19 mouse cellular contexts compared by ENCODE assay signal in the genomic region with DNA sequence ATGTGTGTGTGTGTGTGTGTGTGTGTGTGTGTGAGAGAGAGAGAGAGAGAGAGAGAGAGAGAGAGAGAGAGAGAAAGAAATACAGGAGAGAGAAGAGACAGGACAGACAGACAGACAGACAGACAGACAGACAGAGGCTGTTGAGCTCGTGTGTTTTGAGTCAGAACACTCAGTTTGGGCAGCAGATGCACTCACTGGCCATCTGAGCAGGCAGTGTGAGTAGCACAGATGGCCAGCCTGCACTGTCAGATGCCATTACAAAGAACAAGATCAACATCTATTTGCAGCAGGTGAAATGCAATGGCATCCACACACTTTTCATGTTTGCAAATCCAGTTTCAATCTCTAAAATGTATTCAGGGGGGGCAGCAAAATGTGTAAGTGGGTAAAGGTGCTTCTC.
DNase-seq lines count a peak whose midpoint lies in the region; ATAC-seq and TF ChIP-seq lines count a peak whose summit lies in the region.
"Had no signal": no experiment of that assay in that cellular context is flagged by ENCODE, and none has a peak within 500 bp of the region (broad histone marks: within the 10 kb centered on the region; RNA-seq: fewer than 3 reads in every experiment).

No protein-coding gene starts in this region.

- no peaks in the 10 kb centered on the region for H3K27me3 ChIP-seq in hindbrain, postnatal 0 days (ENCODE audit: insufficient read depth, low read length)
- H3K27me3 ChIP-seq in hindbrain, embryonic 14.5 days (ENCODE audit: control insufficient read depth, insufficient read depth, low read length), result no peaks in the 10 kb centered on the region
- H3K27me3 ChIP-seq: forebrain, embryonic 13.5 days; heart, embryonic 13.5 days had no signal

- no peak overlapping the region for H3K4me2 ChIP-seq in hindbrain, postnatal 0 days (ENCODE audit: low read depth, low read length)
- H3K4me2 ChIP-seq in hindbrain, embryonic 14.5 days (replicated peaks), result no peak overlapping the region
- H3K4me2 ChIP-seq: forebrain, embryonic 13.5 days; heart, embryonic 13.5 days had no signal

- H3K4me3 ChIP-seq in hindbrain, postnatal 0 days (ENCODE audit: low read length), result no peak overlapping the region
- no peak overlapping the region for H3K4me3 ChIP-seq in hindbrain, embryonic 14.5 days (replicated peaks; ENCODE audit: low read length)
- H3K4me3 ChIP-seq: embryonic facial prominence, embryonic 10.5 days; forebrain, embryonic 13.5 days; heart, embryonic 13.5 days had no signal

- no peaks in the 10 kb centered on the region for H3K4me1 ChIP-seq in hindbrain, postnatal 0 days (ENCODE audit: insufficient read depth, low read length)
- H3K4me1 ChIP-seq in hindbrain, embryonic 14.5 days (replicated peaks; ENCODE audit: control insufficient read depth, insufficient read depth, low read length), result 0 out of 2 replicates have a peak, but pooled peaks cover 5% of the 10 kb centered on the region
- H3K4me1 ChIP-seq: embryonic facial prominence, embryonic 10.5 days; heart, embryonic 13.5 days had no signal

- no peaks in the 10 kb centered on the region for H3K36me3 ChIP-seq in hindbrain, postnatal 0 days (ENCODE audit: insufficient read depth, low read length)
- no peaks in the 10 kb centered on the region for H3K36me3 ChIP-seq in hindbrain, embryonic 14.5 days (replicated peaks; ENCODE audit: control insufficient read depth, insufficient read depth)
- H3K36me3 ChIP-seq: embryonic facial prominence, embryonic 10.5 days; G1E; heart, embryonic 13.5 days had no signal

- 21% methylated on average over 1 of the region's 1 CpGs for WGBS in hindbrain, postnatal 0 days
- WGBS in hindbrain, embryonic 14.5 days, result 47% methylated on average over 1 of the region's 1 CpGs

- no peak for TF ChIP-seq CTCF in hindbrain, postnatal 0 days (IDR thresholded peaks at IDR 0.05; ENCODE audit: low read depth)

- no peak for ATAC-seq in hindbrain, postnatal 0 days
- ATAC-seq in hindbrain, embryonic 14.5 days (ENCODE audit: low FRiP score), result no peak
- ATAC-seq: CD4-positive, CD25-positive, alpha-beta regulatory T cell, adult 4 months; forebrain, embryonic 13.5 days; forebrain, postnatal 0 days; hindbrain, embryonic 16.5 days had no signal

- peak; percentile 6 for DNase-seq in cerebellum, adult 9-11 months
- DNase-seq in cerebellum, adult 9-10 months, result no peak
- DNase-seq in hindbrain, postnatal 0 days (ENCODE audit: low spot score), result peak; percentile 27
- DNase-seq in hindbrain, embryonic 14.5 days (ENCODE audit: low spot score), result no peak
- DNase-seq in left cerebral cortex, postnatal 4 days, result peak; percentile 26
- DNase-seq in left cerebral cortex, adult 8-10 months (ENCODE audit: low spot score in 2 of 2), result no peak
- no peak for DNase-seq in ovary, adult 18-20 months (ENCODE audit: low spot score)
- DNase-seq: adrenal gland, adult 8-10 months; adrenal gland, postnatal 36 days; B cell, adult 2 months; forebrain, postnatal 0 days; gastrocnemius, postnatal 14 days; heart, postnatal 36 days had no signal

- no peak overlapping the region for H3K9ac ChIP-seq in hindbrain, postnatal 0 days (replicated peaks; ENCODE audit: low read length)
- H3K9ac ChIP-seq in hindbrain, embryonic 14.5 days, result no peak overlapping the region
- H3K9ac ChIP-seq: forebrain, embryonic 13.5 days; forebrain, postnatal 0 days; heart, embryonic 13.5 days had no signal

- intact Hi-C loops in left cerebral cortex, postnatal 4 days (cut with DNase I), result no loop called here

- no peak overlapping the region for H3K27ac ChIP-seq in hindbrain, postnatal 0 days
- no peak overlapping the region for H3K27ac ChIP-seq in hindbrain, embryonic 14.5 days
- H3K27ac ChIP-seq: embryonic facial prominence, embryonic 10.5 days; forebrain, embryonic 13.5 days; heart, embryonic 13.5 days had no signal

- no peaks in the 10 kb centered on the region for H3K9me3 ChIP-seq in hindbrain, postnatal 0 days (ENCODE audit: low read length)
- H3K9me3 ChIP-seq in hindbrain, embryonic 14.5 days (ENCODE audit: control insufficient read depth, low read length), result no peaks in the 10 kb centered on the region
- H3K9me3 ChIP-seq: embryonic facial prominence, embryonic 10.5 days; forebrain, embryonic 13.5 days; heart, embryonic 13.5 days had no signal

Comparison
In these comparisons a context has a peak if more than half of its experiments do, and no peak if none do; other contexts are left out.
1. DNase-seq: peak in cerebellum, adult 9-11 months (single experiment), hindbrain, postnatal 0 days (single experiment) and left cerebral cortex, postnatal 4 days (single experiment); none in cerebellum, adult 9-10 months (single experiment), hindbrain, embryonic 14.5 days (single experiment), left cerebral cortex, adult 8-10 months (0 of 2) and ovary, adult 18-20 months (single experiment).